Mouse (Mus musculus) left cerebral cortex, adult 18-20 months (tissue): ENCODE results near the gene Zfp341. TPM values are rescaled to one million over a fixed set of nuclear protein-coding genes. Genes with fewer than 3 reads are reported as not detected.

Experiments
- DNase-seq, 2 experiments: peaks; one replicate each; pipeline ENCODE4 v3.0.0; 2021 to 2022; ENCODE audit warnings: low spot score in 2 of 2, mixed read lengths in 1 of 2
- total RNA-seq, 2 experiments: library from RNA; stranded (reverse); gene quantifications; 2 replicates each; pipeline ENCODE4 v1.2.3; 2021

The Zfp341 gene
- total RNA-seq, 2 experiments from 2014 or later = 11.0 to 11.4 TPM

DNA sequence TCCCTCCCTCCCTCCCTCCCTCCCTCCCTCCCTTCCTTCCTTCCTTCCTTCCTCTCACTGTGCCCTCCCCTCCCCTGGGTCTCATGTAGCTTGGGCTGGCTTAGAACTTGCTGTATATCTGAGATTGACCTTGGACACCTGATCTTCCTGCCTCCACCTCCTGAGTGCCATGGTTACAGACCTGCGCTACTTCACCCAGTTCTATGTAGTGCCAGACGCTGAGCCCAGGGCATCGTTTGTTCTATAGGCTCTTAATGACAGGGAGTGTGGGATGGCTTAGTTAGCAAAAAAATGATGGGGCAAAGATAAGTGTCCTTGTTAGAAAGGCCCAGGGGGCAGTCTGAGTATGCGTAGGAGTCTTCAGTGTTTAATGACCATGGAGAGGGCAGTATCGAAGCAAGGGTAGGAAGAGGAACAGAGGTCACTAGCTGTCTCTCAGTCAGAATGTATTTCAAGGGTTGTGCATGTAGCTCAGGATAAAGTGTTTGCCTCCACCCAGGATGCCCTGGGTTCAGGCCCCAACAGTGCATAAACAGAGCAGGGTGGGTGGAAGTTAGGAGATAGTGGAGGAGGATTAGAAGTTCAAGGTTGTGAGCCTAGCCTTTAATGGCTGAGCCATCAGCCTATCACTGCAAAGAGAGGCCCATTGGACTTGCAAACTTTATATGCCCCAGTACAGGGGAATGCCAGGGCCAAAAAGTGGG is 20.1 kb downstream of the Zfp341 start:
- DNase-seq = no peak

DNA sequence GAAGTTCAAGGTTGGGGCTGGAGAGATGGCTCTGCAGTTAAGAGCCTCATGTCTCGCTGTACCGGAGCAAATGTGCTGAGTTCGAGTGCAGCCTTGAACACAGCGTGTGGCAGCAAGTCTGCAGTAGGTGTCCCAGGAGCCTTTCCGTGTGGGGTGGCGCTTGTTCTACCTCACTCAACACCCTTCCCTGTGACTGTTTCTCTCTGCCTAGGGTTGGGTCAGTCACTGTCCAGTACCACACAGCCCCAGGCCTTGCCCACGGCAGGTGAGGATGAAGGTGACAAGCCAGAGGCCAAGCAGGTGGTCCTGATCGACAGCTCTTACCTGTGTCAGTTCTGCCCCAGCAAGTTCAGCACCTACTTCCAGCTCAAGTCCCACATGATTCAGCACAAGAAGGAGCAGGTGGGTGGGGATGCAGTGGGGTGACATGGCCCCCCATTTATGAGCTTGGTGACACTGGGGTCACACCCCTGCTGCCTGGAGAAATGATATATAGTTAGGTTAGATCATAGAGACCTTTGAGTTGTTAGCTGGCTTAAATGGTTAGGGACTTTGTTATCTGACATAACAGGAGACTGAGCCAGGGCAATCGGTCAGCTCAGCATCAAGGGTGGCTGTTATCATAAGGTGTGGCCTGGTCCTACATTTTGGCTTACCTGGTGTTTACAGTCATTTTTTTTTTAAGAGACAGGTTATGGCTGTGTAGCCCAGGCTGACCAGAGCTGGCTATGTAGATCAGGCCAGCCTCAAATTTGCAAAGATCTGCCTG is 21.0 kb downstream of the Zfp341 start:
- no peak for DNase-seq

DNA sequence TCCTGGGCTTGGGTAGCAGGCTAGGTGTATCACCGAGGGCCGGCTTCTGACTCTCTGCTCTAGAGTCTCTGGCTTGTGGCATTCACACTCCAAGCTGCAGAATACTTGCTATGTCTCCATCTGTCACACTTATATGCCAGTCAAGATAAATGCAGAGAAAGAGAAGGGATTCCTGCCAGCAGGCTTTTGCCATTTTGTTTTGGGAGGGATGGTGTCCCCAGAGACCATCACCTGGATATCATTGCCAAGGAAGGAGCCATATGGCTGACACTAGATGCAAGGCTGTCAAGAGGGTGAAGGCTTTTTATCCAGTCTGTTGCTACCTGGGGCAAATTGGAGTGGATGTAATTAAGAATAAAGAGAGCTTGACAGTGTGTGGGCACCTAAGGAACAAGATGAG is 22.7 kb downstream of the Zfp341 start:
- DNase-seq = no peak

DNA sequence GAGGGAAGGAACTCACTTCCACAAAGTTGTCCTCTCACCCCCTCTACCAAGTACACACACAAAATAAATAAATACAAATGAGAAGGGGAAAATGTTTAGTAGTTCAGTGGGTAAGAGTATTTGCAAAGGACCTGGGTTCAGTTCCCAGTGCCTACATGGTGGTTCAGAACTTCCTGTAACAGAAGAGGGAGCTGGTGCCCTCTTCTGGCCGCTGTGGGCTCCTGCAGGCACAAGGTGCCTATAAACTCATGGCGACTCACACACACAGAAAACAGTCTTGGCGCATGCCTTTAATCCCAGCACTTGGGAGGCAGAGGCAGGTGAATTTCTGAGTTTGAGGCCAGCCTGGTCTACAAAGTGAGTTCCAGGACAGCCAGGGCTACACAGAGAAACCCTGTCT is 25.4 kb downstream of the Zfp341 start:
- DNase-seq = no peak

DNA sequence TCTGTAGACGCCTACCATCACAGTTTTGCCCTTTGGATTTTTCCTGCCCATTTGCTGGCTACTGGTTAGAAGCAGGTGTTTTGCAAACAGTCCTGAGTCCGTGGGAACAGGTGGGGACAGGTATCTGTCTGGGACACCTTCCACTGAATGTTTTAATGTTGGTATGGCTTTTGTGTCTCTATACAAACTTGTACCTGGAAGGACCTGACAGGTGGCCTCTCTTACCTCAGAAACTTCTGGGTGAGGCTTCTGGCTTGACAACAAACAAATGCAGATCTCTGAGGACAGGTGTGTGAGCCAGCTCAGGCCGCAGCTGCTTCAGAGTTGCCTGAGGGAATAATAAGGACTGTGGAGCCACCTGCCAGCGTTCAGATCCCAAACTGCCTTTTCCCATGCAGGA is 26.0 kb downstream of the Zfp341 start:
- DNase-seq = no peak

DNA sequence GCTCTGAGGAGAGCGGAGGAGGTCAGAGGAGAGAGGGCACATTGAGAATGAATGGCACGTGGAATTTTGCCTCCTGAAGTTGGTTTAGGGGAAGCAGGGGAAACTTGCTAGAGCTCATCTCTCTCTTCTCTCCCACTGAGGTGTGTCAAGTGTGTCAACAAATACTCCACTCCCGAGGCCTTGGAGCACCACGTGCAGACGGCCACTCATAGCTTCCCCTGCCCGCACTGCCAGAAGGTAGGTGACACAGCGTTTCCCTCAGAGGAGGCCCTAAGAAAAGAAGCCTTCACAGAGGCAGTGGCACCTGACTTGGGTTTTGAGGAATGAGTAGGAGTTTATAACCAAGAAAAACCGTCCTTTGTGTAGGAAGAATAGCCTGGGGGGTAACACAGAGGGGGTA is 28.1 kb downstream of the Zfp341 start:
- no peak for DNase-seq

DNA sequence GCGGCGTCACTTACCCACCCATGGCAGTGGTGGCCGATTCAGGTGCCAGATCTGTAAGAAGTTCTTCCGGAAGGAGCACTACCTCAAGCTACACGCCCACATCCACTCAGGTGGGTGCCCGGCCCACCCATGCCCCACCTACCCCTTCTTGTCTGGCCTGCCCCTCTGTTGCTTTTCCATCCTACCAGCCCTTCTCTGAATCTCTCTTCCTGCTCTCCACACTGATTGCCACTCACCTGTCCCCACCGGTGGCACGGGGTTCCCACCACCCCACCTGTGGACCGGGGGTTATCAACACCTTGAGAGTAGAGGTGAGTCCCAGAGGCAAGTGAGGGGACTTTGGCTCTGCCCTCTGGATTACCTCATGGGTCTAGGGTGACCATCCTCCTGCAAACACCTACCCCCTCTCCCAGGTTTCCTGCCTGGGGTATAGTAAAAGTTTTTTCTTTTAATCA is 28.9 kb downstream of the Zfp341 start:
- no peak for DNase-seq

DNA sequence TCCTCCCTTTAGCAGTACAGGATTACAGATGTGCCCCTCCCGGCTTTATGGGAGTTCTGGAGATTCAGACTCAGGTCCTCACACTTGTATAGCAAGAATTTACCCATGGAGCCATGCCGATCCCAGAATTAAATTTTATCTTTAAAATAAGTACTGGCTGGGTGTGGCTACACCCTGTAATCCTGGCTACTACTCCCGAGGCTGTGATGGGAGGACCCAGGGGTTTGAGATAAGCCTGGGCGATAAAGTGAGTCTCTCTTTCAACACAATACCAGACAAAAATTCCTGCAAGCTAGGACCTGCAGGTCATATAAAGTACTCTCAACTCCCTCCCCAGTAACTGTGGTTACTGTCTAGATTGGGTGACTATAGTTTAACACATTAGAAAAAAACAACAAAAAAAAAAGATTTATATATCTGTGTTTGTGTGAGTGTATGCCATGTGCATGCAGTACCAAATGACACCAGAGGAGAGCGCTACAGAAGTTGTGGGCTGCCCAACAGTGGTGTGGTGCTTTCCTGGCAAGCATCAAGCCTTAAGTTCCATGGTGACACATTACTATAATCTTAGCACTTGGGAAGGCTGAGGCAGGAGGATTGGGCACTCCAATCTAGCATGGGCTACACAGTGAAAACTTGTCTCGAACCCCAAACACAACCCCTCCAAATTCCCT is 29.8 kb downstream of the Zfp341 start:
- DNase-seq = no peak

DNA sequence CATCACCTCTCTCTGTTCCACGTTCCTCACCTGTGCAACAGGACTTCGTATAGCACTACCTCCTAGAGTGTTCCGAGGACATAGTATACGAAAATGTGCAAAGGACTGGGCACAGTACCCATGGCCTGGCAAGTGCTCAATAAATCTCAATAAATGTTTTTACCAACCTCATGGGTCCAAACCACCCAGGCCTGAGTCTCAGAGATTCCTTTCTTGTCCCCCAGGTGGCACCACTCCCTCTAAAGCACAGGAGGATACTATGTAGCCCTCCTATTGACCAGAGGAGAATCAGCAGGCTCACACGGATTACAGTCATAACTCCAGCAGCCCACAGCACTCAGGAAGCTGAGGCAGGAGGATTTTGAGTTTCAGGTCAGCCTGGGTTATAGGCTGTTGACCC is 33.5 kb downstream of the Zfp341 start:
- no peak for DNase-seq

DNA sequence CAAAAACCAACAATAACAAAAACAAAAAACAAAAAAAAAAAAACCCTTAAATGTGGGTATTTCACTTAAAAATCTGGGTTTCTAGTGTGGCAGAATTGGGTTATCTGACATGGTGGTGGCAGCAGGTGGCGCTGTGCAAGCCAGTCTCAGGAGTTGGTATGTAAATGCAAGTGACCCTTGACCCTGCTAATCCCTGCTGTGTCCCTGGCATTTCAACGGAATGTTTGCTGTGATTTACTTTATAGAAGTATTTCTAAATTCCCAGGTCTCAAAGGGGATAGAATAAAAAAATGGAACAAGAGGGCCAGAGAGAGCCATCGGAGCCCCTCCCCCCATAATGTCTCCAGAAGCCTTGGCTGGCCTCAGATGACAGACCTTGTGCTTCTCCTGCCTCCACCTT is 35.0 kb downstream of the Zfp341 start:
- DNase-seq = no peak

DNA sequence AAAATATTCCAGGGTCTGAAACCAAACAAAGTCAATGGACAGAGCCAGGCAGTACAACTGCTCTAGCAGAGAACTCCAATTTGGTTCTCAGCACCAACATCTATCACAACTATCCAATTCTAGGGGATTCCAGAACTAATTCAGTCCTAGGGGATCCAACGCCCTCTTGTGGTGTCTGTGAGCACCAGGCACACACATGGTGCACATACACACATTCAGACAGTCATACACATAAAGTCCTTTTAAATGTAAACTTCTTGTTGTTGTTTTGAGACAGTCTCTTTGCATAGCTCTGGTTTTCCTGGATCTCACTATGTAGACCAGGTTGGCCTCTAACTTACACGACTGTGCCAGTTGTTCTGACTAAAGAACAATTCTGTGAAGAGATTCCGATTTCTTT is 37.3 kb downstream of the Zfp341 start:
- no peak for DNase-seq

DNA sequence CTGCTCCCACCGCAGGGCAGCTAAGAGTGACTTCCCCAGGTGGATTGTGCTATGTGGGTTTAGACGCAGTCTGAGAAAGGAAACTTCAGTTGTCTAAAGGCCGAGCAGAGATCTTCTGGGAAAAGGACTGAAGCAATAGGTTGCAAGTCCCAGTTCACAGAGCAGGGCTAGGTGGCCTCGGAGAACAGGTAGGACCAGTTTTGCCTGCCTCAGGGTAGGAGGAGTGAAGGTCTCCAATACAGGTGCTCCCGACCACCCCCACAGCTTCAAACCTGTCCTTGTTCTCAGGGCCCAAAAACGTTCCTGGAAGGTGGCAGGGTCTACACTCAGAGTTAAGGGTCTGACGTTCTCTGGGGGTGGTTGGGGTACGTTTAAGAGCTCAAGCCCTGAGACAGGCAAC is 38.3 kb downstream of the Zfp341 start, which contains the start of gene Chmp4b:
Gene Chmp4b (plus strand): TSS at position 343 of the 400 bp plus-strand sequence.
- DNase-seq = no peak

DNA sequence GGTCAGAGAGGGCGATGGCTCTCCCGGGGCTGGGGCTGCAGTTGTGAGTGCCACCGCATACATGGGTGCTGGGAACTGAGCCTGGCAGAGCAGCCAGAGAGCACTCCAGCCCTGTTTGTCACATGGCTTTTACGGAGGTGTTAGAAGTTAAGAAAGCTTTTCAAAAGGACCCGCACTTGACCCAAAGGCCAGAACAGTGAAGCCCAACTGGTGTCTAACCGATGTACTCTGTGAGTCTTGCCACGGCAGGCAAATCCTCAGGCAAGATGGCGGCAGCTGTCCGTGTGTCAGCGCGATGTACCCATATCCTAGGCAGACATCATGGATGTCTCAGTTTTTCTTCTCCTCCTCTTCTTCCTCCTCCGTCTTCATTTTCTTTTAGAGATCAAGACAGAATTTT is 41.9 kb downstream of the Zfp341 start:
- DNase-seq = no peak

DNA sequence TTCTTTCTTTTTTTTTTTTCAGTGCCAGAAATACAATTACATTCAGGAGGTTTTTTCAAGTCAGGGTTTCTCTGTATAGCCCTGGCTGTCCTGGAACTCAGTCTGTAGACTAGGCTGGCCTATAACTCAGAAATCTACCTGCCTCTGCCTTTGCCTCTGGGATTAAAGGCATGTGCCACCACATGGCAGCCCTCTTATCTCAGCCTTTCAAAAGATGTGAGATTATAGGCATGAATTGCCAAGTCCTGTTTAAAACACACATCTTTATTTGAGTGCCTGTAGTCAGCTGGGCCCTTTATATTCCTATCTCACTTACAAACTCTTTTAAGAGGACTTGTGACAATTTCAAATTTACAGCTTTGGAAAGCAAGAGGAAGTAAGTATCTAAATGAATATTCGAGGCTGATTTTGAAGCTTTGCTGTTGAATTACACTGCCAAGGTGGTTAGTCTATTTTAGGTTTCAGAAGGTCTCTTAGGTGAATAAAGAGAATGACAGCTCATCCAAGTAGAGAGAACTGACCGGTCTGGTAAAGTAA is 42.8 kb downstream of the Zfp341 start:
- DNase-seq = no peak

DNA sequence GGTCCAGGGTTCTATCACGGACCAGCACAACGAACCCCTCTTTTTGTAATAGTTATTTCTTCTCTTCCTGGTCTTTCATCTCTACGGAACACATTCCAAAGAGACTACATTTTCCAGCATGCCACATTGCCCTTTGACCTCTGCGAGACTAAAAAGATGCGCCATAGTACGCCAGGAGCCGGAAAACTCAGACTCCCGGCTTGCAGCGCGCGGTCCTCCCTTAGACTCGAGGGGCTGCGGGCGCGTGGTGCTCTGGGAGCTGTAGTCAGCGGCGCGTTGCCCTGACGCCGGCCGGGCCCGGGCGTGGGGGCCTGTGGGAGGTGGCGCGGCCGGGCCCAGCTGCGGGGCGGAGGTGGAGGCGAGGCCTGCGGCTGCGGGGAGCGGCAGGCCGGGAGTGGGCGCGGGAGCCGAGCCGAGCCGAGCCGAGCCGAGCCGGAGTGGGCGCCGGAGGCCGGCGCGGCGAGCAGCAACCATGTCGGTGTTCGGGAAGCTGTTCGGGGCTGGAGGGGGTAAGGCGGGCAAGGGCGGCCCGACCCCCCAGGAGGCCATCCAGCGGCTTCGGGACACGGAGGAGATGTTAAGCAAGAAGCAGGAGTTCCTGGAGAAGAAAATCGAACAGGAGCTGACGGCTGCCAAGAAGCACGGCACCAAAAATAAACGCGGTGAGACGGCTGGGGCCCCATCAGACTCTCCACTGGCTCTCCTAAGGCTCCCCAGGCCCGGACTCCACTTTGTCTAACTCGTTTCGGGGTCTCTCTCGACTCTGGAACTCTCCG is 43.8 kb downstream of the Zfp341 start:
- DNase-seq = peak; percentile 97 to 98

DNA sequence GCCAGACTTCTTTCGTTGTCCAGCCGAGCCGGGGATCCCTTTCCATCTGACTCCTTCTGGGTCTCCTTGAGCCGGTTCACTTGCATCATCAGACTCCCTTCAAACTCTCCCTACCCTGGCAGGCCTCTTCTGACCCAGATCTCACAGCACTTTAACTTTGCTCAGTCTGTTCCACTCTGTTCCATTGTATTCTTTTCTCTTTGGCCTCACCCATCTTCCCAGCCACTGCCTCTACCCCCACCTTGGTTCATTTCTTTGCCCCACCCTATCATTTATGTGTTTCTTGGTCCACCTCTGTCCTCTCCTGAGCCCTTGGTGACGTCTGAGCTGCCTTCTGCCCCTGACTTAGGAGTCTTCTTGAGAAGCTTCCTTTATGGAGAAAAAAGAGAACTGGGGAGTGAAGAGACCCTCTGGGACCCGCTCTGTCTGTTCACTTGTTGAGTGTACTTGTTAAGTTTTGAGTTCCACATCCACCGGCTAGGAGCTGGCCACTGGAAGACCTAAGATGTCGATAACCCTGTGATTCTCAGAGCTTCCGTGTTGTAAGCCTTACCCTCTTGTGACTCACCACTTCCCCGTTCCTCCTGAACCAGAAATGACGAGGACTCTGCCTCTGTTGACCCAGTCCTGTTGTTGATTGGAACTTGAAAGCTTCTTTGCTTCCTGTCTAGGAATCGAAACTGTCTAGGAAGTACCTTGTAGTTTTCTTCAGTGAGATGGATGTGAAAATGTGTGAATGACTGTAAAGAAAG is 44.6 kb downstream of the Zfp341 start:
- no peak for DNase-seq

DNA sequence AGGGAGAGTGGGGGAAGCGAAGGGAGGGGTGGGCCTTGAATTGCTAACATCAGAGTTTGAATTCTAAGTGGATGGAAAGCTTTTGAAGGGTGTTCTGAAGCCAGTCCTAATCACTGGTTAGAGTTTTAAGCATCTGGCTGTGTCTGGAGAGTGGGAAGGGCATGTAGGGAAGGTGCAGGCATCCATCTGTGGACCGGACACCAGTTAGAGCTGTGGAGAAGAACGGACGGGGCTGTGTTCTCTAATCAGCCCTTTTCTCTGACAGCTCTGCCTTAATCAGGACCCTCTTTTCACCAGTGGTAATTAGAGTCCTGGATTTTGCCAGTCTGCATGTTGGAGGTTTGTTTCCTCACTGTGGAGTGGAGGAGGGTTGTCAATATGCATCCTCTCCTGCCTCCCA is 46.0 kb downstream of the Zfp341 start:
- DNase-seq = no peak

DNA sequence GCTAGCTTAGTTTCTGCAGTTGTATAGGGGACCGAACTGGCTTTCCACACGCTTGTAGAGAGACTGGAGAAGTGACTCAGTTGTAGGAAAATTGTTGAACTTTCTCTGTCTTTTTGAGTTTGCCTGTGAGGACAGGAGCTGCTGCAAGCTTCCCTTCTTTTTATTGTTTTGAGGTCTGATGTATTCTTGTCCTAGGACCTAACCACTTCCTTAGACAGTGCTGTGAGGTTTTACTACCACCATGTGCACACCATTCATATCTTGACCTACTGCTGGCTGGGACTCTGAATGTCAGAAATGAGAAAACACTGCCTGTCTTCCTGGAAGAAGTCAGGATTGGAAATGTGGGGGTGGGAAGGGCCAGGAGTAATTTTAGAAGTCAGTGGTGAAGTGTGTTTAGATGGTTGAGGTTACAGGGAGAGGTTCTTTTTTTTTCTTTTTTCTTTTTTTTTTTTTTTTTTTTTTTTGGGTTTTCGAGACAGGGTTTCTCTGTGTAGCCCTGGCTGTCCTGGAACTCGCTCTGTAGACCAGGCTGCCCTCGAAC is 46.5 kb downstream of the Zfp341 start:
- no peak for DNase-seq

DNA sequence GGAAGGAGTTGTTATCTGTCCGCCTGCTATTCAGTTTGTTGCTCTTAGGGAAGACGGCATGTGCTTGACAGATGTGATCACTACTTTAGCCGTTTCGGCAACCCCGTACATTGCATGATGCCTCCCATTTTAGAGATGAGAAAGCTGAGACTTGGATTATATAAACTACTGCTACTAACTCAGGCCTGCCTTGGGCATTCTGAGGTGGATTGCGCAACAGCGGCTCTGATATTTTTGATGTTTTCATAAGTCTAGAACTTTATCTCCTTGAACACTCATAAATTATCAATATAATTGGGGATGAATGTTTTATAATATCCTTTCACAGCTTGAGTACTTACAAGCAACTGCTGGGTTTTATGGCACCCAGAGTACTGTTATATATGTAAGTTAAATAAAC is 55.6 kb downstream of the Zfp341 start:
- DNase-seq = no peak

DNA sequence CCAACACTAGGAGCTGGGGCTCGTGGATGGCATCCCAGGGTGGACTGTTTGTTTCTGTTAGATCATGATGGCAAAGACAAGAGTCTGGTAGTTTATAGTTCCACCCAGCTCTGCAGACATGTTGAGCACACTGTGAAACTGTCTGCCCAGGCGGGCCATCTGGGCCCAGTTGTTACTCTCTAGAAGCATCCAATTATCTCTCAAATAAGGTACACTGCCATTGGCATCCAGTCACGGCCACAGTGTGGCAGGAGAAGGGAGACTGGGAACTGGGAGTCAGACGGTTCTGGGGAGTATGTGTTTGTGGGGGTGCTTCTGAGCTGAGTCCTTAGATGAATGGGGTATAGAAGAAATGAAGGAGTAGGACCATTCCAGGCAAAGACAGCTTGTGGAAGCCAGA is 57.0 kb downstream of the Zfp341 start:
- peak; percentile 40 to 43 for DNase-seq
